Mouse (Mus musculus) lung, postnatal 0 days (tissue): ENCODE results near the gene Cenpx. TPM values are rescaled to one million over a fixed set of nuclear protein-coding genes. Genes with fewer than 3 reads are reported as not detected.

Source experiments
- ATAC-seq: fragments of 200-750 bp; cut with Nextera tagmentation; 2 replicates; pipeline ENCODE4 v1.8.0; 2017; ENCODE audit warnings: moderate library complexity
- DNase-seq: peaks from one replicate; pipeline ENCODE4 v3.0.0-alpha.2; 2016; ENCODE audit warnings: low spot score
- H3K27ac ChIP-seq: fragments of 300-500 bp; sonication (generic); 2 replicates; pipeline ENCODE4 v1.5.1; 2014; ENCODE audit warnings: antibody characterized with exemption, mild to moderate bottlenecking, low read length, mixed read lengths
- H3K27me3 ChIP-seq: fragments of 300-500 bp; sonication (generic); replicated peaks from 2 replicates; pipeline ENCODE4 v1.6.1; 2014; ENCODE audit warnings: low read length, mixed read lengths; ENCODE audit not compliant: insufficient read depth
- H3K36me3 ChIP-seq: fragments of 300-500 bp; sonication (generic); 2 replicates; pipeline ENCODE4 v1.6.1; 2014; ENCODE audit warnings: low read length, mixed read lengths; ENCODE audit not compliant: insufficient read depth
- H3K4me1 ChIP-seq: fragments of 300-500 bp; sonication (generic); 2 replicates; pipeline ENCODE4 v1.6.1; 2014; ENCODE audit warnings: antibody characterized with exemption, low read depth, low read length, mixed read lengths; ENCODE audit not compliant: insufficient read depth
- H3K4me2 ChIP-seq: fragments of 300-500 bp; sonication (generic); replicated peaks from 2 replicates; pipeline ENCODE4 v1.6.1; 2014; ENCODE audit warnings: low read depth, mild to moderate bottlenecking, low read length, moderate library complexity, mixed read lengths
- H3K4me3 ChIP-seq: fragments of 300-500 bp; sonication (generic); 2 replicates; pipeline ENCODE4 v1.5.1; 2014; ENCODE audit warnings: low read depth, low read length
- H3K9ac ChIP-seq: fragments of 300-500 bp; sonication (generic); replicated peaks from 2 replicates; pipeline ENCODE4 v1.6.1; 2014; ENCODE audit warnings: low read depth, mild to moderate bottlenecking
- H3K9me3 ChIP-seq: fragments of 300-500 bp; sonication (generic); 2 replicates; pipeline ENCODE4 v1.6.1; 2016; ENCODE audit warnings: low read length, mixed read lengths
- CTCF ChIP-seq: IDR thresholded peaks from 2 replicates; pipeline ENCODE4 v1.5.1; 2016; ENCODE audit warnings: antibody characterized with exemption, mild to moderate bottlenecking
- EP300 ChIP-seq: IDR thresholded peaks from 2 replicates; pipeline ENCODE4 v1.6.1; 2016; ENCODE audit warnings: antibody characterized with exemption, mild to moderate bottlenecking, control low read depth
- WGBS: fragments of 180-500 bp; shearing (Covaris S2); extraction: QIAGEN DNeasy Blood & Tissue Kit; methylation state at CpG from one replicate; pipeline ENCODE4 v1.1.7; 2014; 5-methylcytosine and 5-hydroxymethylcytosine counted together
- polyA plus RNA-seq: library from polyadenylated mRNA; unstranded; fragments of >200 nt; fragmentation: Nextera tagmentation; extraction: Ambion mirVana; gene quantifications from 2 replicates; pipeline ENCODE4 v1.2.1, GENCODE M21; 2015

The Cenpx gene
- polyA plus RNA-seq, 1 experiment from 2014 or later, result 102 TPM

- no peak for ATAC-seq
- no peak for TF ChIP-seq CTCF
- no peak for TF ChIP-seq EP300
- no peaks in the 10 kb centered on the region for H3K9me3 ChIP-seq
- 0 out of 2 replicates have a peak, but pooled peaks cover 5% of the 10 kb centered on the region for H3K4me1 ChIP-seq
- peaks cover 12% of the 10 kb centered on the region; the same call in 1 of the 2 replicates for H3K36me3 ChIP-seq
- H3K27ac ChIP-seq, result no peak overlapping the region
- no peaks in the 10 kb centered on the region for H3K27me3 ChIP-seq
- DNase-seq, result no peak
- H3K9ac ChIP-seq, result no peak overlapping the region
- 84% methylated on average over 3 of the region's 3 CpGs for WGBS
- H3K4me3 ChIP-seq, result no peak overlapping the region
- H3K4me2 ChIP-seq, result no peak overlapping the region
Measured at GRCm38 (mm10) chr11:120693461-120693860, 20.1 kb downstream of the Cenpx start.

GRCm38 (mm10) chr11:120692471-120693011 is 21.0 kb downstream of the Cenpx start:
- Histone ChIP-seq H3K9ac (no peak overlapping the region), H3K4me1 (0 out of 2 replicates have a peak, but pooled peaks cover 5% of the 10 kb centered on the region), H3K9me3 (no peaks in the 10 kb centered on the region), H3K4me3 (no peak overlapping the region), H3K27ac (0 out of 2 replicates have a peak overlapping the region, but pooled peaks have one; percentile 4), H3K27me3 (no peaks in the 10 kb centered on the region), H3K4me2 (no peak overlapping the region), H3K36me3 (peaks cover 16% of the 10 kb centered on the region; the same call in 1 of the 2 replicates)
- DNase-seq (peak; percentile 39), ATAC-seq (peak; percentile 21; the same call in 1 of the 2 replicates)
- TF ChIP-seq CTCF (peak; percentile 32), EP300 (no peak)
- WGBS, result 69% methylated on average over 4 of the region's 4 CpGs

DNA sequence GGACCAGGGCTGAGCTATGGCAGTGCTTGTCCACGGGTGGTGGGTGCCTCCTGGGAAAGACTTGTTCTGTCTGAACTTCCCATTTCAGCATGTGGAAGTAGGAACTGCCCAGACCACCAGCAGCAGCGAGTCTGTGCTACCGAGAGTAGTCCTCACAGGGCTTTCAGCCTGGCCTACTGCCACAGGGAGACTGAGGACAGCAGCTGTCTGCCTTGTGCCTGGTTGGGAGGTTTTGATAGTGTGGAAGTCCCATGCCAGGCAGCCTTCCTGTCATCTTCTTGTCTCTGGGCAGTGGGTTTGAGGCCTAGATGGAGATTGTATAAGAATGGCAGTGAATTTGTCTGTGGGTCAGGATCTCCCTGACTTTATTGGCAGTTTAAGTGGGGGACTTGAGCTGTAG is 24.2 kb downstream of the Cenpx start:
- no peak for ATAC-seq
- Histone ChIP-seq H3K9me3 (no peaks in the 10 kb centered on the region), H3K4me2 (no peak overlapping the region), H3K36me3 (peaks cover 23% of the 10 kb centered on the region; the same call in 1 of the 2 replicates), H3K27ac (no peak overlapping the region), H3K27me3 (no peaks in the 10 kb centered on the region), H3K4me3 (no peak overlapping the region), H3K9ac (no peak overlapping the region), H3K4me1 (peaks cover 15% of the 10 kb centered on the region)
- 79% methylated on average over 3 of the region's 3 CpGs for WGBS
- TF ChIP-seq CTCF (no peak), EP300 (no peak)
- no peak for DNase-seq

- WGBS, result 51% methylated on average over 20 of the region's 20 CpGs
- Histone ChIP-seq H3K27ac (peak overlapping the region; percentile 91), H3K27me3 (no peaks in the 10 kb centered on the region), H3K4me1 (peaks cover 10% of the 10 kb centered on the region), H3K4me2 (no peak overlapping the region), H3K4me3 (no peak overlapping the region), H3K36me3 (peaks cover 23% of the 10 kb centered on the region; the same call in 1 of the 2 replicates), H3K9ac (no peak overlapping the region), H3K9me3 (no peaks in the 10 kb centered on the region)
- peak; percentile 72 for ATAC-seq
- peak; percentile 82 for DNase-seq
- no peak for TF ChIP-seq EP300
- TF ChIP-seq CTCF, result no peak
Measured at GRCm38 (mm10) chr11:120686650-120687272, 26.8 kb downstream of the Cenpx start.

DNA sequence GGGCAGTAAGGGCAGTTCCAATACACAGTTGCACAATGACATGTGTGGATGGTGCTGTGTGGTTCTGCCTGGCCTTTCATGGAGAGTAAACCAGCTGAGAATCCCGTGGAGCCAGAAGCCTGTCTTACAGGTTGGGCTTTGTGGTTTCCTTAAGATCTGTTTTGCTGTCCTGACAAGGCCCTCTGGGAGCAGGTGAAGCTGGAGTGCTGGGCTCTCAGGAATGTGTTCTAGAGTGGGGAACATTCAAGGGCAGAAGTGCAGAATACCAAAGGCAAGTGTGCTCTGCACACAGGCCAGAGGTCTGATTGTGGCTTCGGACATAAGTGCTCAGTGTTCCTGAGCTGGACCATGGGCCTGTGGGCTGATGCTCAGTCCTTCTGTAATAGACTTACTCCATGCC is 28.9 kb downstream of the Cenpx start:
- peak overlapping the region; percentile 78 for H3K27ac ChIP-seq
- peaks cover 10% of the 10 kb centered on the region for H3K4me1 ChIP-seq
- DNase-seq (peak; percentile 85), ATAC-seq (peak; percentile 91)
- WGBS, result 47% methylated on average over 2 of the region's 2 CpGs
- no peak overlapping the region for H3K4me3 ChIP-seq
- H3K9me3 ChIP-seq, result no peaks in the 10 kb centered on the region
- H3K9ac ChIP-seq, result no peak overlapping the region
- H3K36me3 ChIP-seq, result peaks cover 24% of the 10 kb centered on the region; the same call in 1 of the 2 replicates
- H3K4me2 ChIP-seq, result no peak overlapping the region
- H3K27me3 ChIP-seq, result no peaks in the 10 kb centered on the region
- TF ChIP-seq CTCF, result no peak
- TF ChIP-seq EP300, result peak; percentile 77

DNA sequence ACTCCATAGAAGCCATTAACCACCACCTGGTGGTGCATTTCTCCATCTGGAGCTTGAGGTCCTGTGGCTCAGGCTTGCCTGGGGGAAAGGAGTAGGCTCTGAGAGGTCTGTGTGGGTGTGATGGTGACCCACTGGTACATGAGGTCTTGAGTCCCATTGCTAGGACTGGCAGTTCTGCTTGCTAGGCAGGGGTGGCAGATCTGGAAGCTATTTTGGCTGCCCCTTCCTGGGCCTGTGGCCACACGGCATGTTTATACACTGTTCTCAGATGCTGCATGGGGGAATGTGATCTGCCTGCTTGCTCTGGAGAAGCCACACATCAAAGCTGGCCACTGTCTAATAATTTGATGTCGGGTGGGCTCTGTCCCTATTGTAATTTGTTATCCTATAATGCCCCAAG is 29.5 kb downstream of the Cenpx start:
- H3K9me3 ChIP-seq, result no peaks in the 10 kb centered on the region
- no peak for DNase-seq
- no peaks in the 10 kb centered on the region for H3K27me3 ChIP-seq
- no peak overlapping the region for H3K9ac ChIP-seq
- ATAC-seq, result no peak
- H3K4me2 ChIP-seq, result no peak overlapping the region
- peaks cover 23% of the 10 kb centered on the region; the same call in 1 of the 2 replicates for H3K36me3 ChIP-seq
- WGBS, result 80% methylated on average over 2 of the region's 2 CpGs
- TF ChIP-seq CTCF (peak; percentile 14; the same call in 1 of the 2 replicates), EP300 (no peak)
- peak overlapping the region; percentile 78 for H3K27ac ChIP-seq
- no peak overlapping the region for H3K4me3 ChIP-seq
- peaks cover 10% of the 10 kb centered on the region for H3K4me1 ChIP-seq
